Mouse (Mus musculus) adrenal gland, postnatal 14 days (tissue): ENCODE results near the gene Ift20. TPM values are rescaled to one million over a fixed set of nuclear protein-coding genes. Genes with fewer than 3 reads are reported as not detected.
A peak's percentile ranks its signal among the peaks of the same experiment; 100 is the strongest.
"Not testable (repeated sequence)": the region's sequence is repeated elsewhere in the genome, so short reads cannot be mapped to it uniquely, and the experiment has no call there.

ENCODE experiments used
- DNase-seq: peaks from one replicate; pipeline ENCODE4 v3.0.0; 2021; ENCODE audit warnings: mixed read lengths
- total RNA-seq: library from RNA; stranded (reverse); gene quantifications from 2 replicates; pipeline ENCODE4 v1.2.3, GENCODE M21; 2021

The Ift20 gene
- total RNA-seq, 1 experiment from 2014 or later, result 90.2 TPM

DNA sequence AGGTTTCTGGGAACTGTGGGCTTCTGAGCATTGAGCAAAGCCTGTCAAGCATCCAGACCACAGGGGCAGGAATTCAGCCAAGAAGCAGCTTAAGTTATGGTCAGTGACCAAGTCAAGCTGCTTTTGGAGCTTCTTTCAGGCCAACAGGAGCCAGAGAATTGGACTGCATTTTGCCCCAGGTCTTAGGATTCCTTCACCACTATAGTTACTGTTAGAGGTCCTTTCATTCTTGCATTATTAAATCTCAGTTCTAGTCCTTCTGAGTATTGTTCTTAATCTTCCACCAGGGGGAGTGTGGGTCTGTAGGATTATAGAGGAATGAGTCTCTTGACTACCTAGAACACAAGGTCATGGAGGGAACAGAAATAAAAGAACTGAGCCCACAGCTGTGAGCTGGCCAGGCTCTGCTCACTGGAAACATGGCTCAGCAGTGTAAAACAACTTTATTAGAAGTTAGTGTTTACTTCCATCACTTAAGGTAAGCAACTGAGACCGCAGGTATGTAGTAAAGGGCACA, 13.6 kb upstream of the Ift20 start:
- DNase-seq, result no peak

DNA sequence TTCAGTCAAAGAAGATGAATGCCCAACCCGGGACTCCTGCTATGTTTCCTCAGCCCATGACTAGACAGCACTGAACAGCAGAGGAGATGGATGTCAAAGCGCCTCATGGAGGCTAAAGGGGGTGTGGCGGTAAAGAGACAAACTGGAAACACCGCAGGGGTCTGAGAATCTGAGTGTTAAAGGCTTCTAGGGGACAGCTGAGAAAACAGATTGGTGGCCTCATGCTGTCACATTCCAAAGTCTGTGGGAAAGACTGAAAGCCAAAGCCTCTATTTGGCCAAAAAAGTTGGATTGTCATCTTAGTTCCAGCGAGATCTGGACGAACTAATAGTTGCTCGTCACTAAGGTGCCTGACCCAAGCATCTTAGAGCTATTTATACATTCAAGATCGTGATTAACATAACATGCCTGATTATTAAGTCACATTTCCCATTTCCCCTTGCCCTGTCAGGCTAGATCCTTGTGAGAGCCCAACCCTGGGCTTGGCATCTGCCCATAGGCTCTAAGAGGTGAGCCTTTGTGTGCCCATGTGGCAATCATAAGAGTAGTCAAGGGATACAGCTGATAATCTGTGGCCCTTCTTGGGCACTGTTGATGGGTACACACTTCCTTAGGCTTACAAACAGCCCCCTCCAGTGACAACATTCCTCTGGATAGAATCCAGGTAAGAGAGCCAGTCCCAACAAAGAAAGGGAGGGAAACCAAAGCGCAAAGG, 12.8 kb upstream of the Ift20 start:
- DNase-seq, result no peak

DNA sequence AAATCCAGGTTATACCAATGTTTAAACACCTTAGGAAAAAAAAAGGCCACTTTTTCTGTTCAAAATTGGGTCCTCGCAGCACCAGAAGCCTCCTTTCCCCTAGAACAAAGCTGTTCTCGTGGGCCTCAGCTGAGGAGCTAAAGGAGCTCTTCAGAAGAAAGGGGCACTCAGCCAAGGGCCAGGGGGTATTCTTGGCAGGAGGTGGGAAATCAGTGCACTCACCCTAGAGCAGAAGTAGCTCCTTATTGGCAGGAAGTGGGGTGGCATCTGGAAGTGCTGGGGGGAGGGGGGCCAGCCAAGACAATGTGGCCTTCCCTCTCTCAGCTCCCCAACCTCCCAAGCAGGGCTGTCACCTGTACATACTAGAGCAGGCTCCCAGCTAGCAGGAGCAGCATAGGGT, 11.3 kb upstream of the Ift20 start:
- no peak for DNase-seq

DNA sequence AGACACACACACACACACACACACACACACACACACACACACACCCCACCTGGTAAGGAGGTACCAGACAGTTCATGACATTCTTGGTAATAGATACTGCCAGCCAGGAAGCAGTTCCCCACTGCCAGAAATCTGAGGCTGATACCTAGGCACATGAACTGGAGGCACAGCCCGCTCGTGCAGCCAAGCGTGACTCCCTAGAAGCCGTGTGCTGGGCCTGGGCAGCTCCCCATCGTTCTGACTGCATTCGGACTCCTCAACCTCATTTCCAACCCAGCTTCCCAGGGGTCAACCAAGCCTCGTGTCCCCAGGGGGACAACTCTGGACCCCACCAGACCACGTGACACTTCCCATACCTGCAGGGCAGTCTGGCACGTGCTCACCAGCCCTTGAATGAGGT, 7.4 kb upstream of the Ift20 start:
- no peak for DNase-seq

DNA sequence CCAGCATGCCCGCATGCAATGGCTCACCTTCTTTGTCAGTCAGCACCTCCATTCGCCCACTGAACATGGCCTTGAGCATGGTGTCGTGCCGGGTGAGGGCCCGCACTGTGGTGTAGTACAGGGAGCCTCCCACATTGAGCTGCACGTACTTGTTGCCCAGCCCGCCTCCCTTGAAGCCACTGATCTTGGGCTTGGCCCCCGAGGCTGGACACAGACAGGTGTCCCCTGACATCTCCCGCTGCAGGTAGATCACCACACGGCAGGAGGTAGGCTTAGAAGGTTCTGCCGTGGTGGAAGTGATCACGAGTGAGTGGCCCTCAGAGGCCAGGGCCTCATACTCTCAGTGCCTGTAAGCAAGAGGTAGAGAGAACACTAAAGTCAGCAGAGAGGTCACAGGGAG, 6.2 kb upstream of the Ift20 start:
- DNase-seq, result no peak

DNA sequence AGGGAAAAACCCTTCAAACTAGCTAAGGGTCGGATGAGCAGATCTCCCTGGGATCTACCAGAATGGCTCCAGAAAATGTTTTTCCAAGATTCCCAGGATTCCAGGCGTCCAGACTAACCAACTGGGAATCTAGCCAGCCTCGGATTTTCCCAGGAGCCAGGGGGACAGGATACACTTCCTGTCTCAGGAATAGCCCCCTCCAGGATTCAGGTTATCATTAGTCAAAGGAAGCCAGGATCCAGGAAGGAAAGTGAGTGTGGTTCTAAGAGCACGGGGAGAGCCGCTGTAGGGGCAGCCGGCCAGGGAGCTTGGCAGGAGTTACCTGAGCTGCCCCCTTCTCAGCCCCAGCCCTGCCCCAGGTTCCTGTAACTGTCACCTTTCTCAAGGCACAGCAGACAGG, 5.1 kb upstream of the Ift20 start:
- DNase-seq, result peak; percentile 66

DNA sequence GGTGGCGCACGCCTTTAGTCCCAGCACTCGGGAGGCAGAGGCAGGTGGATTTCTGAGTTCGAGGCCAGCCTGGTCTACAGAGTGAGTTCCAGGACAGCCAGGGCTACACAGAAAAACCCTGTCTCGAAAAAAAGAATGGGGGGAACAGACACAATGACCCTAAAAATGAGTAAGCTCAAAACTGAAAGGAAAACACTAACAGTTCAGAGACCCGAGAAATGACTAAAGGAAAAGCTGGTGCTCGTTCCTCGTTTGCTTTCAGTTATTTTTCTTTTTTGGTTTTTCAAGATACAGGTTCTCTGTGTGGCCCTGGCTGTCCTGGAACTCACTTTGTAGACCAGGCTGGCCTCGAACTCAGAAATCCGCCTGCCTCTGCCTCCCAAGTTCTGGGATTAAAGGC, 4.6 kb upstream of the Ift20 start:
- DNase-seq, result not testable (repeated sequence)

DNA sequence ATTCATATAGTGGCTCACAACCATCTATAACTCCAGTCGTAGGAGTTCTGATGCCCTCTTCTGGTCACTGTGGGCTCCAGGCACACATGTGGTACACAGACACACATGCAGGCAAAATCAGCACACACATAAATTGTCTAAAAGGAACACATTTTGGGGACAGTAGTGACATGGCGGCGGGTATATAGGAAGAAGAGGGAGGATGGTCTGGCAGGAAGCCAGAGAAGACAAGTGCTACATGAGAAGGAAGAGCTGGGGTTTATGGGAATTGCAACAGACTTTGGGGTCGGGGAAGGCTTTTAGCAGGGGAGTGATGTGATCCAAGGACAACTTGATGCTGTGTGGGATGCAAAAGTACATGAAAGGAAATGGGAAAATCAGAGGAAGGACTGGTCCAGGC, 1.6 kb upstream of the Ift20 start:
- no peak for DNase-seq

DNA sequence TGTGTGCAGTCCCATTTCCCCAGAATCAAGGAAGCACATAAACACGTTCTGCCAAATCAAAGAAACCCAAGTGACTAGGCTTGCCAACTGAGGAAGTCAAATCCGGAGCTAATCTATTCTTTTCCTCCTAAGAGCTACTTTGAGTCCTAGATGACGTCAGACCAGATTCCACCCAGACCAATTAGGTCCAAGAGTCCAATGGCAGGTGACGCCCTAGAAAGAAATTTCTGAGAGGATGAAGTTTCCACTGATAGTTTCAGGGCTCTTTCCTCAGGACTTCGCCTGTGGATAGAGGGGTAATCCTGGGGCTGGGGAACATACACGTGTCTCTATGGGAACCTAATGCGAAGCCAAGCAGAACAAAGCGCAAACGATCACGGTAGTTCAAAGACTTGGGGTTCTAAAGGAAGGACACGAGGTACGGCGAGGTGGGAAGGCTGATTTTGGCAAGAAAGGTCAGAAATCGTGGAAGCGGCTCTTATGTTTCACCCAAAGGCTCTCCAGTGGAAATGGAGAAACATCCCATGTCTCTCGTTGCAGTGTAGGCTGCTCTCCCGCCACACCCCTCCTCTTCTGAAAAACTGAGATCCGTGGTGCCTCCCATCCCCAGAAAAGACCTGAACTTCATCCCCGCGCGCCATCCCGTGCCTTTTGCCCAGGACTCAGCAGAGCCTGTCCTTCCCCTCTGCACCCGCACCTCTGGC, 633 bp upstream of the Ift20 start:
- DNase-seq, result peak; percentile 59

DNA sequence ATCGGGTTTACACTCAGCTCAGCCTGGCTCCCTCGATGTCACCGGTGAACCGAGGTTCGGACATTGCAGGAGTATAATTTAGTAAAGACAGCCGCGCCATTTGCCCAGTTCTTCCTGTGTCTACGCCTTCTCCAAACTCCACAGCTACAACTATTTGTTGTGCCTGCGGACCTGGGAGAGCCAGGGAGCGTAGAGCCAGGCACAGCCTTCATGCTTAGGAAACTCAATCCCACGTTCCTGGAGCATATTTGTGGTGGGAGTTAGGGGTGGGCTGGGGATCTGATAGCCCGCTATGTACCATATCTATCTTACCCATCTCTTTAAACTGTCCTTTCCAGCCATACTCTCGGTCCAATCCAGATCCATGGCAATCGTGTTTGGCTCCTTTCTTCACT, 526 bp downstream of the Ift20 start:
- DNase-seq, result no peak

DNA sequence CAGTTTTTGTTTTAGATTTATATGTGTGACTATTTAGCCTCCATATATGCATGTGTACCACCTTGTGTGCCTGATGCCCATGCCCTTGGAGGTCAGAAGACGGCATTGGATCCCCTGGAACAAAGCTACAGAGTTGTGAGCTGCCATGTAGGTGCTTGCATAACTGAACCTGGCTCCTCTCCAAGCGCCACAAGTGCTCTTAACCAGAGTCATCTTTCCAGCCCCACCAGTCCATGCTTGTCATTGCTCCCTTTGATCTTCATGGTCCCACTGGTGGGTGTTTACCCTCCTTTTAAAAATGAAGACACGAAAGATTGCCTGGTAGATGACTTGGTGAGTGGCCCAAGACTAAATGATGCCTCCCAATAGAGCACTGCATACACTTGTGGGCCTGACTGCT, 4.2 kb downstream of the Ift20 start:
- peak; percentile 42 for DNase-seq

DNA sequence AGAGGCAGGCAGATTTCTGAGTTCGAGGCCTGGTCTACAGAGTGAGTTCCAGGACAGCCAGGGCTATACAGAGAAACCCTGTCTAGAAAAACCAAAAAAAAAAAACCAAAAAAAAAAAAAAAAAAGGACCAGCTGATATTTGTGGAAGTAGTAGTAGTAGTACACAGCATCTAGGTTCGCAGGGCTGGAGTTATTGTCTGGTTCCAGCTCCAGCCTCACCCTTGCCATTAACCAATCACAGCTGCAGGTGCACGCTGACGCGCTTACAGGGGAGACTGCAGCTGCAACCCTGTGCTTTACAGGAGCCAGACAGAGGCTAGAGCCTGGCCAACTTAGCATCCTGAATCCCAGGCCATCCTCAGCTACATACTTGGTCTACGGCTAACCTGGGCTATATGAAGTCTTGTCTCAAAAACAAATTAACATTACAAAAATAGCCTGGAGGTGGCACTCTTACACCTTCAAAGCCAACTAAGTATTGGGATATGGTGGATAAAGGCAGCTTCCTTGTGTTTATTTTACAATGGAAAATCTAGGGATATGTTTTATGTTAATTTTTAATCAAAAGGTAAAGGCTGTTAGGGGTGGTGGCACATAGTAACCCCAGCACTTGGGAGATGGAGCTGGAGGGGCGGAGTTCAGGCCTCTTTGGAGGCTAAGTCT, 8.4 kb downstream of the Ift20 start:
- no peak for DNase-seq

DNA sequence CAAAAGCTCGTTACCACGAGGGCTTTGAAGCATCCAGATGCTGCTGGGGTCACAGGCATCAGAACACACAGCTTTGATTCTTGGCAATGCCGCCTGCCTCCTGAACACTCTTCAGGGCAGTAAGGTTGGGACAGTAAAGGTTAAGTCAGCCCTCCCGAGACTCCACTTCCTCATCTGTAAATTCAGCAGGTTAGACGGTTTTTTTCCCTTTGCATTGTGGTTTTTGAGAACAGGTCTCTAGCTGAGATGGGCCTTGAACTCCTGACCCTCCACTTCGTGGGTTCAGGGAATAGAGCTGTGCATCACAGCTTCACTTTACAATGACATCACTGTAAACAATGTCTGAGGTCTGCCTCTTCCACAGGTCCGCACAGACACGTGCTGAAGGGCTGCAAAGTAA, 9.0 kb downstream of the Ift20 start:
- DNase-seq, result no peak

DNA sequence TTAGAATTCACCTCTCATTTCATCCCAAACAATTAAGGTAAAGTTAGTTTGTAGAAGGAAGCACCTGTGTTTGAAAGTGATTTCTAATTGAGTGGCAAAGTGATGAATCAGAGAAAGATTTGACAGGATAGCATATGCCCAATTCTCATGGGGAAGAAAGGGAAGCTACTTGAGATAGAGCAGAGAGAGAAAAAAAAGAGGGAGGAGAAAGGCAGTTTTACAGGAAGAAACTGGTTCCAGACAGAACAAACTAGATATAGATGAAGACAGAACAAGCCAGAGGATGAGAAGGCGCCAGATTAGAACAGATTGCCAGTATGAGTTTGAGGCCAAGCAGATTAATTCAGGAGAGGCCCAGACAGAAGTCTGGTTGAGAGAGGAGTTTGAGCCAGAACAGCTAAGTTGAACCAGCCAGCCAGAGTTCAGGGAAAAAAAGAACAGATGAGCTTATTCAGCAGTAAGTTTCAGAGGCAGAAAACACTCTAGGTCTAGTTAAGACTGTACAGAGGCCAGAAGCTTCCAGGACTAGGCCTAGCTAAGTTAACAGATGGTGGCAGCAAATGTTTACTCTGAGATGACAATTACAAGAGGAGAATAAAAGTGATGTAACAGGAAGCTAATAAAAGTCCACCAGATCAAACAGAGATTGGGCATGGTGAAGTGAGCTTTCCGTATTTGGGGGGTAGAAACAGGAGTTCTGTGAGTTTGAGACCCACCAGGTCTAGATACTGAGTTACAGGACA, 11.7 kb downstream of the Ift20 start:
- DNase-seq, result no peak

DNA sequence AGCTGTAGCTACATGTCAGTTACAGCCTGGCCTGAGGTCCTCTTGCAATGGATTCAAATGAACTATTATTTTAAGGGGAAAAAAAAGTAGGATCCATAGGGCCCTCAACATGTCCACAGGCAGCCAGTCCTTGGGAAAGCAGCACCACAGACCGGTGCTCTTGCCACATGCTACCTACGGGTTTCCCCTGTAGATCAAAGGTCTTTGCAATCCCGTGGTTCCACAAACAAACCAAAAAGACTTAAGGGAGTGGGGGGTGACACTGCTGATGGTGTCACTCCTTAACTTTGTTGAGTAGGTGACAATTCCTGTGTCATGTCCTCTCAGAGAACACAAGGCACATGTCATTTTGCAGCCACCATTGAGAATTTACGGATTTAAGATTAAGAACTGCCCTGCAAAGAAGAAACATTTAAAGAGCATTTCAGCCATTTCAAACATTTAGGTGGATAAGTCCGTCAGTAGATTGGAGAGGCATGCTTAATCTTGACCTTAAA, 13.4 kb downstream of the Ift20 start:
- DNase-seq, result peak; percentile 10

DNA sequence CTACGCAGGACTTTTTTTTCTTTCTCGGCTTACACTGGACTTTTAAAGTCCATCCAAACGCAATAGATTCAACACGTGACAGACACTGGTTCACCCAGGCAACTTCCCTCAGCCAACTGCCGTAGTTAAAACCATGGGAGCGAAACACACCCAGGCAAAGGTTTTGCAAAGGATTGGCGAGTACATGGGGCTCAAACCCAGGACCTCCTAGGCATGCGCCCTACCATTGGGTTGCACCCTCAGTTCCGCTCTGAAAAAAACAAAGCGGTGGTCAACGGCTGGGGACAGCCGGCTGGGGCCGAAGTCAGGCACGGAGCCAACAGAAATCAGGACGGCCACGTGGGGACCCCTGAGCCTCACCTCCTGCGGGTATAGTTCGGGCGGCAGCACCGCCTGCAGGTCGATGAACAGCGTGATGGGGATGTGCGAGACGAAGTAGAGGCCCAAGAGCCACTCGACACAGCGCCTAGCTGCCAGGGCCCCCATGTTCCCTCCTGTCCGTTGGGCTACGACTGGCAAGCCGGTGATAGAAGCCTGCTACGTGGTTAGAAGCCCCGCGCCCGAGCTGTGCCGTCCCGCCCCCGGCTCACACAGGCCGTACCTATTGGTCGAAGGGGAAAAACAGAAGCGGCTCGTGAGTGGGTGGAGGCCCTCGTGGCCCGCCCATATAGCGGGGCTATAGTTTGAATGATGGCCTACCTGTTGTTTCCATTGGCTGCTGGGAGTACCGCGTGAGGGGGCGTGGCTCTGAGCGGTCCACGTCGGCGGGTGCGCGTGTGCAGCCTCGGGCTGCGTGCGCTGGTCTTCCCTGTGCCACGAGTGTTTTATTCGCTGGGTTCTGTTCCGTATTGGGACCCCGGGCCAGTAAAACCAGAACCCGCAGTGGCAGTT, 14.3 kb downstream of the Ift20 start, which contains the start of gene Tmem97:
TSS of gene Tmem97 (minus strand) at position 610 of the 891 bp plus-strand sequence.
- DNase-seq, result peak; percentile 97

DNA sequence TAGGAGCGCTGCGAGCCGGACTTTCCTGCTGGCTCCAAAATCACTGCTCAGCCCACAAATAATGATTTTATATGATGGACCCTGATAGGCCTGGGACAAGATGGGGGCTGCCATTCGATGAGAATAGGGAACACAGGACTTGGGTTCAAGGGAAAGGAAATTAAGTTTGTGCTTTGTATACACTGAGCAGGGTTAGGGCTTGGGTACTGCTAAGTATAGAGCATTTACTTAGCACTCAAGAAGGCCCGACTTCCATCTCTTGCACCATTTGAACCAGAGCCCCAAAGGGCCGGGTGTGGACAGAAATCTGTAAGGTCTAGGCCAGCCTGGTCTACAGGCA, 14.9 kb downstream of the Ift20 start:
- no peak for DNase-seq

DNA sequence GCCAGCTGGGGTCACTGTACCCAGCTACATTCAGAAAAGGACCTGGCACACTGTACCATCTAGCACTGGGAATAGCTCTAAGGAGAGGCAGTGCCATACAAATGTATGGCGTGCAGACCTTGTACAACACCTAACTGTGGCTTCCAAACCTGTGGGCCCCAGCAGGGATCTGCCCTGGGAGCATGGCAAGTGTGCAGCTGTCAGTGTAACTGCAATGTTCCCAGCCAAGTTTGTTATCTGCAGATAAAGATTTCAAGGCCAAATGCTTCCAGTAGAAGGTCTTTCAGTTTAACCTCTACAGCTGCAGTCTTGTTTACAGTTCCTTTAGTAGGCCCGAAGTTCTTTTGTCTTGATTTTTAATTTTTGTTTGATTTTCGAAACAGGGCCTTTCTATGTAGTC, 19.5 kb downstream of the Ift20 start:
- peak; percentile 55 for DNase-seq

DNA sequence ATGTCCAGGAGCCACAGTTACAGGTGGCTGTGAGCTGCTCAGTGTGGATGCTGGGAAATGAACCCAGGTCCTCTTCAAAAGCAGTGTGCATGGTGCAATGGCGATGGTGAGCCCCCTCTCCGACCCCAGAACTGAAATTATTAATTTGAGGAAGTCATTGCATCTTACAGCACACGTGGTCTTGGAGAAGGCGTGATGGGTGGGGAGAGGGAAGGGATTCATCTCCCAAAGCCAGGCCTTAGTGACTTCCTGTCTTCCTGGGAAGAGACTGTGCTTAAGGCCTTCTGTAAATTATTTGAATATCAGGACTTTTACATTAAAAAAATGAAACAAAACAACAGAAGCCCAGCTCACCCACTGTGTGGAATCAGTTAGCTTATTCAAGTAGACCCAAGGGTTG, 19.9 kb downstream of the Ift20 start:
- DNase-seq, result no peak

DNA sequence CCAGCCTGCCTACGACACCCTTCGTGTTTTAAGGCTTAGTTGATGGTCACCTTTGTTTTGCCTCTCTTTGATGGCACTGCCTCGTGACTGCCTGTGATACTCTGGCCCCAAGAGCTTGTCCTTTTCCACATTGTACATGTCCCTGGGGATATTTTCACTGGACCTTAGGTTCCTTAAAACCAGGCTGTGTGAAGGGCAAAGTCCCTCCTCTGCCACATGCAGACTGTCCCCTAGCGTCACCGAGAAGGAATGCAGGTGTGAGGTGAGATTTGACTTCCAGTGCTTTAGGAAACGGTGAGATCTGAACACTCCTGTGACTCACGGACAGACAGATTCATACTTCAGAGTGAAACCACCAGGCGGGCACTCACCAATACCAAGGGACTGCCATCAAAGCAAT, 21.1 kb downstream of the Ift20 start:
- peak; percentile 23 for DNase-seq

DNA sequence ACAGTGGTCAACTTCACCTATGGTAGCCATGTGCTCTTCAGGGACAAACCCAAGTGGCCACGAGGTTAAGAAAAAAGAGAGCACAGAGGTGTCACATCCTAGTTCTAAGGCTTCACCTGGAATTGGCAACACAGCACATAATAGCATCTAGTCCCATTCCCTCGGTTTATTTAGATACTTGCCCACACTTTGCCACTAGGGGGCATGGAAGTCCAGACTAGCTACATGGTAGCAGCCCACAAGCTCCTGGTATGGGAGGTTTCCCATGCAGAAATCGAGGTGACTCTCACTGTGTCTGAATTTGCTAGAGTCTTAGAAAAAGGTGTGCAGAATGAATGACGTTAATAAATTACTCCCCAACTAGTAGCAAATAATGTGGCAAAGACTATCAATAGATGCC, 24.3 kb downstream of the Ift20 start:
- peak; percentile 85 for DNase-seq
